Mouse (Mus musculus): ENCODE measurements around the gene Olfr259. TPM values are rescaled to one million over a fixed set of nuclear protein-coding genes. Genes with fewer than 3 reads are reported as not detected.

Olfr259 gene
- not detected in 2 replicates for polyA plus RNA-seq (2015; fragmentation: Nextera tagmentation; extraction: Ambion mirVana)

DNA sequence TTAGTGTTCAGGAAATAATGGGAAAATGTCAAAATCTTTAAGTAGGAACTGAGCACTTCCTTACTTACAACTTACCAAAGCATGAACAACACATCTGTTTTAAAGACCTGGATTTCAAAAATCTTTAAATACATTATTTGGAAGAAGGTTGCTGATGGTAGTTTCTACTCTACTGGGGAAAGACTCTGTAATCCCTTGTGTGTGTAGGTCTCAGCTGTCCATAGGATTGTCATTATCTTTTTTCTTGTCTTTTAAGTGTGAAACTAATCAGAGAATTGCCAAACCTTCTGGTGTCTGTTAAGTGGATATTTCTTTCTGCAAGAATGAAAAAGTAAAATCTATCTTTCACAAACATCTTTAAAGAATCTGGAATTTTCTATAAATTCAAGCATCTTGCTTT lies at the start of gene Olfr259:
Gene Olfr259 (minus strand): TSS at position 101 of the 400 bp plus-strand sequence.
- H3K4me1 ChIP-seq: no peaks in the 10 kb centered on the region
- no peaks in the 10 kb centered on the region for H3K27me3 ChIP-seq
- no peak within 1 kb of the TSS for H3K27ac ChIP-seq
- H3K36me3 ChIP-seq: no peaks in the 10 kb centered on the region
- H3K4me3 ChIP-seq (replicated peaks): no peak within 1 kb of the TSS
- no peaks in the 10 kb centered on the region for H3K9me3 ChIP-seq (replicated peaks)
- no peak within 1 kb of the TSS for H3K9ac ChIP-seq
- no peak within 1 kb of the TSS for H3K4me2 ChIP-seq
- no peak for ATAC-seq (replicated peaks; ENCODE audit: low FRiP score)

DNA sequence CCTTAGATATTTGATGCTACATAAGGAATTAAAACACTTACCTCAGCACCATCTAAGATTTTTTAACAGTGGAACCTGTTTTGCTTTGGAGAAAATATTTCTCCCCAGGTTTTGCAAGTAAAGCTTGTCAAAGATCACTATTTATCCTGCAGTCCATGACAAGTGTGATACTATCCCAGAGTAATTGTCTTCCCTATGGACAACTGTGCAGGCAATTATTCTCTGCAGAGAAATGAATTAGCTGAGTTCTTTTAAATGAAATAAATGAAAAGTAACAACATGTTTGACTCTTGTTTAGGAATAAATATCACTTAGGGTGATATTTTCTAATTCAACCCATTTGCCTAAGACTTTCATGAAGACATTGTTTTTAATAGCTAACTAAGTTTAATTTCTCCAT lies 38.2 kb upstream of the Olfr259 start, which contains the start of gene Olfr1111:
Gene Olfr1111 (minus strand): TSS at position 101 of the 400 bp plus-strand sequence.
- H3K9ac ChIP-seq: no peak within 1 kb of the TSS
- H3K27me3 ChIP-seq: no peaks in the 10 kb centered on the region
- no peak for ATAC-seq (replicated peaks; ENCODE audit: low FRiP score)
- H3K36me3 ChIP-seq: no peaks in the 10 kb centered on the region
- H3K9me3 ChIP-seq (replicated peaks): no peaks in the 10 kb centered on the region
- no peak within 1 kb of the TSS for H3K27ac ChIP-seq
- no peak within 1 kb of the TSS for H3K4me2 ChIP-seq
- H3K4me3 ChIP-seq (replicated peaks): no peak within 1 kb of the TSS
- no peaks in the 10 kb centered on the region for H3K4me1 ChIP-seq

DNA sequence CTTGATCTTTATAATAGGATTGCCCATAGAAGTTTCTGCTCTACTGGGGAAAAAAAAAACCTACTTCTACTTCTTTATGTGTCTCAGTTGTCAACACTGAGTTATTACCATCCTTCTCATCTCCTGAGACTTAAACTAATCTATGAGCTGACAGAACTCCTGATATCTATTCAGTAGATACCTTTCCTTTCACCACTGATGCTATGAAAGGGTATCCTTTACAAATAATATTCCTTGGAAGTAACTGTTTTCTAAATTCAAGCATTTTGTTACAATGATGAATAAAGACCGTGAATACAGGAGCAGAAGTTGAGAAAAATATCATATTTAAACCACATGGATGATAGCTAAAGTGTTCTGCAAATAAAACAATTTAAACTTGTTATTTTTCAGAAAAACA lies 25.8 kb upstream of the Olfr259 start, which contains the start of gene Olfr1110:
Gene Olfr1110 (minus strand): TSS at position 101 of the 400 bp plus-strand sequence.
- Histone ChIP-seq H3K9me3 (replicated peaks) (no peaks in the 10 kb centered on the region), H3K27ac (no peak within 1 kb of the TSS), H3K4me2 (no peak within 1 kb of the TSS), H3K9ac (no peak within 1 kb of the TSS), H3K27me3 (no peaks in the 10 kb centered on the region), H3K36me3 (no peaks in the 10 kb centered on the region), H3K4me1 (no peaks in the 10 kb centered on the region), H3K4me3 (replicated peaks) (no peak within 1 kb of the TSS)
- ATAC-seq (replicated peaks; ENCODE audit: low FRiP score): no peak
- 80% methylated on average over 1 of the region's 1 CpGs for WGBS

DNA sequence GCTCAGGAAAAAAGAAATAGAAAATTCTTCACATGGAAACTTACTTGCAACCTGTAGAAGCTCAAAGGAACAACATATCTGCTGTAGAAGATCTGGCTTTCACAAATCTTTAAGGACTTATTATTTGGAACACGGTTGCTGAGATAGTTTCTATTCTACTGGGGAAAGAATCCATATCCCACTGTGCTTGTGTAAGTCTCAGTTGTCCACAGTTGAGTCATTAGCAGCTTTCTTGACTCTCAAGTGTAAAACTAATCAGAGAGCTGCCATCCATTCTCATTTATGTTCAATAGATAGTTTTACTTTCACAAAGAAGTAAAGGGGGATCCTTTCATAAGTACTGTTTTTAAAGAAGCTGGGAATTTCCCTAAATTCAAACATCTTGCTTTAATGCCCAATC lies 18.5 kb downstream of the Olfr259 start, which contains the start of gene Olfr1109:
Gene Olfr1109 (minus strand): TSS at position 101 of the 400 bp plus-strand sequence.
- H3K9ac ChIP-seq: no peak within 1 kb of the TSS
- H3K36me3 ChIP-seq: no peaks in the 10 kb centered on the region
- no peaks in the 10 kb centered on the region for H3K9me3 ChIP-seq (replicated peaks)
- no peak for ATAC-seq (replicated peaks; ENCODE audit: low FRiP score)
- H3K27me3 ChIP-seq: no peaks in the 10 kb centered on the region
- H3K27ac ChIP-seq: no peak within 1 kb of the TSS
- no peak within 1 kb of the TSS for H3K4me2 ChIP-seq
- H3K4me1 ChIP-seq: no peaks in the 10 kb centered on the region
- no peak within 1 kb of the TSS for H3K4me3 ChIP-seq (replicated peaks)
- WGBS: 78% methylated on average over 1 of the region's 1 CpGs

DNA sequence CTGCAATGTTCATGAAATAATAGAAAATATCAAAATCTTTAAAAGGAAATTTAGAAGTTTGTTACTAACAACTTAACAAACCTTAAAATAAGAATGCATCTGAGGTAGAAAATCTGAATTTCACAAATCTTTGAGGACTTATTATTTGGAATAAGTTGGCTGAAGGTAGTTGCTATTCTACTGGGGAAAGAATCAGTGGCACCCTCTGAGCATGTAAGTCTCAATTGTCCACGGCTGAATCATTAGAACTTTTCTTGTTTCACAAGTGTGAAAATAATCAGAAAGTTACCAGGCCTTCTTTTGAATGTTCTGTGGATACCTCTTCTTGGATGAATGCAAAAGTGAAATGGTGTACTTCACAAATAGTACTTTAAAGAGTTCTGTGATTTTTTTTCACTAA lies 38.6 kb downstream of the Olfr259 start, which contains the start of gene Olfr1107:
Gene Olfr1107 (minus strand): TSS at position 101 of the 400 bp plus-strand sequence.
- no peak within 1 kb of the TSS for H3K9ac ChIP-seq
- no peak within 1 kb of the TSS for H3K4me2 ChIP-seq
- no peaks in the 10 kb centered on the region for H3K9me3 ChIP-seq (replicated peaks)
- no peak within 1 kb of the TSS for H3K4me3 ChIP-seq (replicated peaks)
- H3K36me3 ChIP-seq: no peaks in the 10 kb centered on the region
- H3K4me1 ChIP-seq: no peaks in the 10 kb centered on the region
- ATAC-seq (replicated peaks; ENCODE audit: low FRiP score): no peak
- H3K27ac ChIP-seq: no peak within 1 kb of the TSS
- H3K27me3 ChIP-seq: no peaks in the 10 kb centered on the region
- 86% methylated on average over 1 of the region's 1 CpGs for WGBS

Other genes starting within 250 kb of the Olfr259 start
- not detected in 2 replicates for gene Gm13723, start 239.8 kb downstream of the Olfr259 start, polyA plus RNA-seq (2015; fragmentation: Nextera tagmentation; extraction: Ambion mirVana)
- gene Olfr1097, start 222.4 kb downstream of the Olfr259 start, polyA plus RNA-seq (2015; fragmentation: Nextera tagmentation; extraction: Ambion mirVana): not detected in 2 replicates
- not detected in 2 replicates for gene Olfr1098, start 190.0 kb downstream of the Olfr259 start, polyA plus RNA-seq (2015; fragmentation: Nextera tagmentation; extraction: Ambion mirVana)
- not detected in 2 replicates for gene Olfr1099, start 153.9 kb downstream of the Olfr259 start, polyA plus RNA-seq (2015; fragmentation: Nextera tagmentation; extraction: Ambion mirVana)
- not detected in 2 replicates for gene Olfr1100, start 134.6 kb downstream of the Olfr259 start, polyA plus RNA-seq (2015; fragmentation: Nextera tagmentation; extraction: Ambion mirVana)
- gene Olfr1101, start 123.3 kb downstream of the Olfr259 start, polyA plus RNA-seq (2015; fragmentation: Nextera tagmentation; extraction: Ambion mirVana): not detected in 2 replicates
- gene Olfr1102, start 116.2 kb downstream of the Olfr259 start, polyA plus RNA-seq (2015; fragmentation: Nextera tagmentation; extraction: Ambion mirVana): not detected in 2 replicates
- gene Olfr1104, start 87.5 kb downstream of the Olfr259 start, polyA plus RNA-seq (2015; fragmentation: Nextera tagmentation; extraction: Ambion mirVana): not detected in 2 replicates
- gene Olfr1105, start 78.0 kb downstream of the Olfr259 start, polyA plus RNA-seq (2015; fragmentation: Nextera tagmentation; extraction: Ambion mirVana): not detected in 2 replicates
- not detected in 2 replicates for gene Olfr1106, start 62.3 kb downstream of the Olfr259 start, polyA plus RNA-seq (2015; fragmentation: Nextera tagmentation; extraction: Ambion mirVana)
- gene Olfr1107, start 38.8 kb downstream of the Olfr259 start, polyA plus RNA-seq (2015; fragmentation: Nextera tagmentation; extraction: Ambion mirVana): not detected in 2 replicates
- gene Olfr1109, start 18.6 kb downstream of the Olfr259 start, polyA plus RNA-seq (2015; fragmentation: Nextera tagmentation; extraction: Ambion mirVana): not detected in 2 replicates
- gene Olfr1110, start 25.7 kb upstream of the Olfr259 start, polyA plus RNA-seq (2015; fragmentation: Nextera tagmentation; extraction: Ambion mirVana): not detected in 2 replicates
- not detected in 2 replicates for gene Olfr1111, start 38.1 kb upstream of the Olfr259 start, polyA plus RNA-seq (2015; fragmentation: Nextera tagmentation; extraction: Ambion mirVana)
- gene Olfr1112, start 73.2 kb upstream of the Olfr259 start, polyA plus RNA-seq (2015; fragmentation: Nextera tagmentation; extraction: Ambion mirVana): not detected in 2 replicates
- not detected in 2 replicates for gene Olfr1113, start 94.4 kb upstream of the Olfr259 start, polyA plus RNA-seq (2015; fragmentation: Nextera tagmentation; extraction: Ambion mirVana)
- gene Olfr1115, start 133.4 kb upstream of the Olfr259 start, polyA plus RNA-seq (2015; fragmentation: Nextera tagmentation; extraction: Ambion mirVana): not detected in 2 replicates
- gene Olfr1116, start 153.0 kb upstream of the Olfr259 start, polyA plus RNA-seq (2015; fragmentation: Nextera tagmentation; extraction: Ambion mirVana): not detected in 2 replicates
- not detected in 2 replicates for gene Olfr1118, start 193.0 kb upstream of the Olfr259 start, polyA plus RNA-seq (2015; fragmentation: Nextera tagmentation; extraction: Ambion mirVana)
- gene Olfr1120, start 240.2 kb upstream of the Olfr259 start, polyA plus RNA-seq (2015; fragmentation: Nextera tagmentation; extraction: Ambion mirVana): not detected in 2 replicates